Mouse (Mus musculus) bone marrow, adult 2 months (tissue): ENCODE measurements around the gene Crocc2. TPM values are rescaled to one million over a fixed set of nuclear protein-coding genes. Genes with fewer than 3 reads are reported as not detected.

Experiments used
- H3K27ac ChIP-seq: fragments of 200-500 bp; 2 replicates; pipeline ENCODE4 v1.5.1; 2012; ENCODE audit warnings: low read depth, mild to moderate bottlenecking, control low read depth, inconsistent platforms, low read length; ENCODE audit not compliant: control insufficient read depth, poor library complexity, insufficient read depth
- H3K4me1 ChIP-seq: fragments of 200-500 bp; 2 replicates; pipeline ENCODE4 v1.6.1; 2011; ENCODE audit warnings: low read length; ENCODE audit not compliant: control insufficient read depth, insufficient read depth
- H3K4me3 ChIP-seq: fragments of 200-500 bp; replicated peaks from 2 replicates; pipeline ENCODE3; 2011; ENCODE audit warnings: mild to moderate bottlenecking, low read depth, low read length, control low read depth; ENCODE audit not compliant: control insufficient read depth
- CTCF ChIP-seq: fragments of 200-500 bp; IDR thresholded peaks from 2 replicates; pipeline ENCODE4 v1.5.1; 2011; ENCODE audit warnings: low read length, control low read depth; ENCODE audit not compliant: control insufficient read depth, insufficient read depth
- POLR2A ChIP-seq: fragments of 200-500 bp; IDR thresholded peaks from 2 replicates; pipeline ENCODE4 v1.6.1; 2011; ENCODE audit warnings: low read depth, mild to moderate bottlenecking, control low read depth, low read length, borderline replicate concordance; ENCODE audit not compliant: control insufficient read depth
- WGBS: fragments of 180-500 bp; shearing (Covaris S2); methylation state at CpG from one replicate; pipeline ENCODE4 v1.1.7; 2018; 5-methylcytosine and 5-hydroxymethylcytosine counted together
- polyA plus RNA-seq: library from polyadenylated mRNA; stranded (reverse); fragments of >200 nt; gene quantifications from 2 replicates; pipeline ENCODE4 v1.2.4, GENCODE M21; 2011; ENCODE audit warnings: low replicate concordance; ENCODE audit not compliant: missing spikeins, insufficient read depth, insufficient read length

Crocc2 gene
- polyA plus RNA-seq, 1 experiment: not detected

DNA sequence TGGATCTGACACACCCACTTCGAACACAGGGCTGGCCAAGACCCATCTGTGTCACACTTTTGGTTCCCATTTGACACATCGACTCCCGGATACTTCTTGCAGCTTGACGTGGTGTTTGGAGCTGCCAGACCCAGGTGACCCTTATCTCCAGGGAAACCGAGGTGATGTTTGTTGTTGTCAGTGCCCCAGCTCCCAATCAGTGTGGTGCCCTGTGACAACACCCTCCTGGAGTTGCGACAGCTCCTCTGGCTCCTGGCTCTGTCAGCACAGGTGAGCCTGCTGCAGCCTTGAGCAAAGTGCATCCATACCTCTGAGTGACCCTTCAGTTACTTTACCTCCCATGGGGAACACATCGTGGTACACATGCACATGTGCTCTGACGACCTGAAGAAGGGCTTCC, 35.8 kb upstream of the Crocc2 start:
- WGBS: 58% methylated on average over 8 of the region's 8 CpGs
- Histone ChIP-seq H3K4me3 (no peak overlapping the region), H3K4me1 (no peaks in the 10 kb centered on the region), H3K27ac (no peak overlapping the region)
- TF ChIP-seq CTCF: no peak
- TF ChIP-seq POLR2A: no peak

DNA sequence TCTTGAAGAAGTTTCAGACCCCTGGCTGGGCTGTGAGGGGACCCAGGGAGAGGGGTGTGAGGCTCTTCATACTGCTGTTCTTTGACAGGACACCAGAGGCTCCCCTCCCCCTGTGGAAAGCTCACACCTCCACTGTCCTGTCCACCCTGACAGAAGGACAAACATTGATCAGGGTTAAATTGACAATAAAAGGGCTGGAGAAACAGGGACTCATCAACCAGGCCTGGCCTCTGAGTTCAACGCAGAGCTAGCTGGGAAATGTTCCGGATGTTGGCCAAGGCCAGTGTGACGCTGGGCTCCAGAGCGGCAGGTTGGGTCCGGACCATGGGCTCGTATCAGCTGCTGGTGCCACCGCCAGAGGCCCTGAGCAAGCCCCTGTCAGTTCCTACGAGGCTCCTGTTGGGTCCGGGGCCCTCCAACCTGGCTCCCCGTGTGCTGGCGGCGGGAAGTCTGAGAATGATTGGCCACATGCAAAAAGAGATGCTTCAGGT, 33.4 kb upstream of the Crocc2 start, which contains the start of gene Agxt:
TSS of gene Agxt (plus strand) at position 205 of the 491 bp plus-strand sequence.
- Histone ChIP-seq H3K27ac (no peak within 1 kb of the TSS), H3K4me3 (no peak within 1 kb of the TSS), H3K4me1 (no peaks in the 10 kb centered on the region)
- no peak for TF ChIP-seq POLR2A
- no peak for TF ChIP-seq CTCF
- 79% methylated on average over 12 of the region's 12 CpGs for WGBS

DNA sequence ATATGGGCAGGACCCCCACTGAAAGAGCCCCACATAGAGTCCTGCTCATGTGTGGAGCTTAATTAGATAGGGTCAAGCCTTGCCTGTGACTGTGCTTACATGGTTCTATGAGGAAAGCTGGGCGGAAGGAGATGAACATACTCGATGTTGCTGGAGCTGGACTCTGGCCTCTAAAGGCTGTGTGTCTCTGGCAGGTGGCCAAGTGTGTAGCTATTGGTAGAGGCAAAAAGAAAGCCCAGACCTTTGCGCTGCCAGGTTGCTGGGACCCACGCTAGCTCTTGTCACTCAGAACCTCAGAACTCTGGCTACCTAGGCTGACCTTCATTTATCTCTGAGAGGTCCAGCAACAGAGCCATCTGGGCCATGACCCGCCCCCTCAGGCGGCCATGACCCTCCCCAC, 30.0 kb upstream of the Crocc2 start:
- Histone ChIP-seq H3K4me3 (no peak overlapping the region), H3K4me1 (no peaks in the 10 kb centered on the region; the same call in 1 of the 2 replicates), H3K27ac (no peak overlapping the region)
- no peak for TF ChIP-seq POLR2A
- no peak for TF ChIP-seq CTCF
- WGBS: 80% methylated on average over 6 of the region's 6 CpGs

DNA sequence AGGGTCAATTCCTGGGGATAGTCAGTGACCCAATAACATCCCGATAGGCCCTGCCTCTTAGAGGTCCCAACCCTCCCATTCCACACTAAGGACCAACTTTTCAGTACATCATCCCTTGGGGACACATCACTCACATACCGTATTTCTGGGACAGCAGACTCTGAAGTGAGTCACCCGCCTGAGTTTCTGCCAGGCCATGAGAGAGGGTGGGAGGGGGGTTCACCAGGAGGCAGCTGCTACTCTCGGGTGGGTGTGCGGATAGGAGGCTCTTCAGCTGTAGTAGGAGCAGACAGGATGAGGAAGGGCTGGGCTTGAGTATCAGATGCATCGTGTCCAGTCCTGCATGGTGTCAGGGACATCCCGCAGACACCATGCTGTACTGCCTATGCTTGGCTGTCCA, 28.8 kb upstream of the Crocc2 start:
- no peak overlapping the region for H3K4me3 ChIP-seq
- TF ChIP-seq POLR2A: no peak
- no peak for TF ChIP-seq CTCF
- H3K4me1 ChIP-seq: no peaks in the 10 kb centered on the region; the same call in 1 of the 2 replicates
- 78% methylated on average over 7 of the region's 7 CpGs for WGBS
- H3K27ac ChIP-seq: no peak overlapping the region

DNA sequence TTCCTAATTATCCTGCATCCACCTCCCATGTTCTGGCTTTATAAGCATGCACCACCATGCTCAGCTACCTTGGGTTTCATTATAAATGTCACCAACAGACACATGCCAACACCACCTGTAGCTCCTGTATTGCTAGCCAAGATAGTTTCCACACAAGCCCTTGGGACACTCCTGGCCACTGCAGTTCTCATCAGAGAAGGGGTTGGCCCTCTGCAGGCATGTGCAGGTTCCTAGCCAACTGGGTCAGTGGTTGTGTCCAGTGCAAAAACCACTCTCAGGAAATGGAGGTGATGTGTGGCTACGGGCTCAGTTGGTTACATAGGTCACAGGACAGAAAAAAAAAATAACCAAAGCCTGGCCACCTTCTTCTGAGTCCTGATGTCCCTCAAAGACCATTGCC, 25.7 kb upstream of the Crocc2 start:
- Histone ChIP-seq H3K4me1 (no peaks in the 10 kb centered on the region; the same call in 1 of the 2 replicates), H3K4me3 (no peak overlapping the region), H3K27ac (no peak overlapping the region)
- TF ChIP-seq CTCF (no peak), POLR2A (no peak)
- WGBS: 37% methylated on average over 1 of the region's 1 CpGs

DNA sequence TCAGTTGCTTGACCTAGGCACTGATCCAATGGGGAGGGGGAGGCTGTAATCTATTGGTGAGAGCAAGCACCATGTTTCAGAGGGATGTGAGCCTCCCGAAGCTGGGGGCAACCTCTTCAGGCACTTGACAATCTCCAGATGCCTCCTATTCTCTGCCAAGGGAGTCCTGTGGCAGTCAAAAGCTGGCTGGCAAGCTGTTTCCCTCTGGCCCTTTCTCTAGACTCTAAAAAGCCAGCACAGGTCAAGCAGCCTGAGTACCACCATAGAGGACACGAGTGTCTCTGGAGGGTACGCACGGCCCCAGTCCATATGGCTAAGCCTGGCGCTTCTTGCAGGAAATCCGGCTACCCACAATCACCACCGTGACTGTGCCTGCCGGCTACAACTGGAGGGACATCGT, 24.3 kb upstream of the Crocc2 start:
- TF ChIP-seq POLR2A (no peak), CTCF (no peak)
- Histone ChIP-seq H3K4me3 (no peak overlapping the region), H3K4me1 (no peaks in the 10 kb centered on the region; the same call in 1 of the 2 replicates), H3K27ac (no peak overlapping the region)
- 76% methylated on average over 9 of the region's 9 CpGs for WGBS

DNA sequence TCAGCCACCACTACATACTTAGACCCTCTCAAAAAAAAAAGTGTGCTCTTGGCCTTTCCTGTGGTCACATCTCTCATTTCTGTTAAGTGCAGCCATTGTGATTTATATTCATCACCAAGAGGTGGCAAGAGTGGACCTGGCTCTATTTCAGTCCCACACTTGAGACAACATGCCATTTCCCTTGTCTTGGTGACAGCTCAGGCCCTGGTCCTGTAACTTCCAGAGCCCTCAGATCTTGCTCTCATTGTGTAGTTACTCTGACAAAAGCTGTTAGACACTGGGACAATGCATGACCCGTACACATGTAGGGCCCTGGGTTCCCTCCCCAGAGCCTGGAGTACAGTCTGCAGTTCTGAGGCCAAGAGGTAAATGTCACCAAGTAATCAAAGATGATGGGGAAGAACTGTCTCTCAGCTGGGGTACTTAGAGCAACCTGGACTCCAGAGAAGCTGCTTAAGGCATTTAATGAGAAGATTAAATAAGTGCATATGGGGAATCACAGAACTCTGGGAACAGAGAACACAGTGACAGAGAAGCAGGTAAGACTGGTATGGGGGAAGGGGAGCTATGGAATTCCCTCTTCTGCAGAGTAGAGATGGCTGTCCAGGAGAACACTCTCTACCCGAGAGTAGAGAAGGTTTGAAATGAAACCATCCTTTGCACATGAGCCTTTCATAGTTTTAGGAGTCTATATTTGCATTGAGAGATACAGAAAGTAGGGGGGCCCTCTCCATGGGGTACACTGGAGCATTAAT, 17.4 kb upstream of the Crocc2 start:
- TF ChIP-seq CTCF (no peak), POLR2A (no peak)
- H3K4me3 ChIP-seq: no peak overlapping the region
- H3K27ac ChIP-seq: no peak overlapping the region
- H3K4me1 ChIP-seq: no peaks in the 10 kb centered on the region
- WGBS: 51% methylated on average over 2 of the region's 2 CpGs

DNA sequence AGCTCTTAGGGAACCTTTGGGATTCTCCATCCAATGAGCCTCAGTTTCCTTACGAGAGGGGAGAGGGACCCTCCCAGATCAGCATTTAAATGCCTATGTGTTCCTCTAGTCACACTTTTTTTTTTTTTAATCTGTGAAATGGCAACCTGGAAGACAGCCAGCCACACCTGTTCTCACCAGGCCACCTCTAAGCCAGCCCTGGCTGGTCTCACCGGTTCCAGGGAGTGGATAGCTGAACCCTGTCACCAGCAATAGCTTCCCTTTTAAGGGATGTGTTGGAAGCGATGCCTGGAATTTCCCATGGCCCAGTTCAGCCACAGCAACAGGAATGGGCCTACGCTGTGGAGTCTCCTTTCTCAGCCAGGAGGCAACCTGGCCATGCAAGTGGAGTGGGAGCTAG, 11.0 kb upstream of the Crocc2 start:
- TF ChIP-seq CTCF: no peak
- no peak for TF ChIP-seq POLR2A
- Histone ChIP-seq H3K27ac (no peak overlapping the region), H3K4me1 (no peaks in the 10 kb centered on the region), H3K4me3 (no peak overlapping the region)
- WGBS: 64% methylated on average over 4 of the region's 4 CpGs

DNA sequence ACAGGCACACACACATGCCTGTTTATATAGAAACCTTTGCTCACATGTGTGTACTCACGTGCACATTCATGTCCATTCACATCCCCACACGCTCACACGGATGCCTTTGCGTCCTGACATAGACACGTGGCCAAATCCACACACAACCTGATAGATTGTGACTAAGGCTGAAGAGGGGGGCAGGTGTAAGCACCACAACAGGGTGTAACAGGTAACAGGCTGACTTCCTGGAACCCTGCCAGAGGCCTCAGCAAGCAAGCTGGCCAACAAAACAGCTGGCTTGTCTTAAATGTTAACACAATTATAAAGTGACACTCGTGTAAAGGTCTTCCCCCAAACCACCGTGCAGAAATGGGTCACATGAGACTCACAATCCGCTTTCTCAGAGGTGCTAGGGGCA, 9.6 kb upstream of the Crocc2 start:
- no peak overlapping the region for H3K4me3 ChIP-seq
- WGBS: 76% methylated on average over 8 of the region's 8 CpGs
- no peaks in the 10 kb centered on the region for H3K4me1 ChIP-seq
- no peak overlapping the region for H3K27ac ChIP-seq
- no peak for TF ChIP-seq CTCF
